Mouse (Mus musculus): ENCODE data around the gene Nsun5. TPM values are rescaled to one million over a fixed set of nuclear protein-coding genes. Genes with fewer than 3 reads are reported as not detected.

Gene Nsun5
- polyA plus RNA-seq, 1 experiment, result 14.2 TPM

- Histone ChIP-seq H3K4me1 (ENCODE audit: control insufficient read depth, insufficient read depth, insufficient read length, low read length) (no peaks in the 10 kb centered on the region; the same call in 1 of the 2 replicates), H3K27ac (ENCODE audit: insufficient read depth, low read depth, low read length) (no peak overlapping the region), H3K27me3 (ENCODE audit: control insufficient read depth, insufficient read depth, low read length) (no peaks in the 10 kb centered on the region), H3K36me3 (ENCODE audit: control insufficient read depth, insufficient read depth, low read length) (peaks cover 30% of the 10 kb centered on the region), H3K4me3 (ENCODE audit: low read depth, low read length) (no peak overlapping the region)
- TF ChIP-seq POLR2A (IDR thresholded peaks at IDR 0.05; ENCODE audit: low read depth, low read length), result no peak
- TF ChIP-seq CTCF (IDR thresholded peaks at IDR 0.05; ENCODE audit: extremely low read depth, insufficient read length, insufficient replicate concordance, low read depth, low read length), result no peak
- WGBS, result 94% methylated on average over 13 of the region's 13 CpGs
Measured at GRCm38 (mm10) chr5:135371195-135371594, 1.4 kb downstream of the Nsun5 start.

GRCm38 (mm10) chr5:135373601-135374000 is 3.8 kb downstream of the Nsun5 start:
- Histone ChIP-seq H3K4me1 (ENCODE audit: control insufficient read depth, insufficient read depth, insufficient read length, low read length) (no peaks in the 10 kb centered on the region; the same call in 1 of the 2 replicates), H3K27ac (ENCODE audit: insufficient read depth, low read depth, low read length) (no peak overlapping the region), H3K36me3 (ENCODE audit: control insufficient read depth, insufficient read depth, low read length) (peaks cover 47% of the 10 kb centered on the region), H3K4me3 (ENCODE audit: low read depth, low read length) (no peak overlapping the region), H3K27me3 (ENCODE audit: control insufficient read depth, insufficient read depth, low read length) (no peaks in the 10 kb centered on the region)
- 96% methylated on average over 5 of the region's 5 CpGs for WGBS
- TF ChIP-seq POLR2A (IDR thresholded peaks at IDR 0.05; ENCODE audit: low read depth, low read length), result no peak

- H3K36me3 ChIP-seq (ENCODE audit: control insufficient read depth, insufficient read depth, low read length), result peaks cover 50% of the 10 kb centered on the region
- 29% methylated on average over 8 of the region's 8 CpGs for WGBS
Measured at GRCm38 (mm10) chr5:135375167-135375566, 5.4 kb downstream of the Nsun5 start.

GRCm38 (mm10) chr5:135376341-135376740 is 6.6 kb downstream of the Nsun5 start:
- Histone ChIP-seq H3K27me3 (ENCODE audit: control insufficient read depth, insufficient read depth, low read length) (no peaks in the 10 kb centered on the region), H3K4me3 (ENCODE audit: low read depth, low read length) (no peak overlapping the region), H3K36me3 (ENCODE audit: control insufficient read depth, insufficient read depth, low read length) (peaks cover 62% of the 10 kb centered on the region), H3K27ac (ENCODE audit: insufficient read depth, low read depth, low read length) (no peak overlapping the region), H3K4me1 (ENCODE audit: control insufficient read depth, insufficient read depth, insufficient read length, low read length) (no peaks in the 10 kb centered on the region)
- no peak for TF ChIP-seq CTCF (IDR thresholded peaks at IDR 0.05; ENCODE audit: extremely low read depth, insufficient read length, insufficient replicate concordance, low read depth, low read length)
- no peak for TF ChIP-seq POLR2A (IDR thresholded peaks at IDR 0.05; ENCODE audit: low read depth, low read length)
- 74% methylated on average over 2 of the region's 2 CpGs for WGBS

More at GRCm38 (mm10) chr5:135375167-135375566, 5.4 kb downstream of the Nsun5 start:
- Histone ChIP-seq H3K4me1 (ENCODE audit: control insufficient read depth, insufficient read depth, insufficient read length, low read length) (no peaks in the 10 kb centered on the region; the same call in 1 of the 2 replicates), H3K27ac (ENCODE audit: insufficient read depth, low read depth, low read length) (no peak overlapping the region), H3K27me3 (ENCODE audit: control insufficient read depth, insufficient read depth, low read length) (no peaks in the 10 kb centered on the region), H3K4me3 (ENCODE audit: low read depth, low read length) (no peak overlapping the region)
- TF ChIP-seq POLR2A (IDR thresholded peaks at IDR 0.05; ENCODE audit: low read depth, low read length) (no peak), CTCF (IDR thresholded peaks at IDR 0.05; ENCODE audit: extremely low read depth, insufficient read length, insufficient replicate concordance, low read depth, low read length) (no peak)

GRCm38 (mm10) chr5:135380681-135381080 is 10.9 kb downstream of the Nsun5 start:
- Histone ChIP-seq H3K4me3 (ENCODE audit: low read depth, low read length) (no peak overlapping the region), H3K4me1 (ENCODE audit: control insufficient read depth, insufficient read depth, insufficient read length, low read length) (no peaks in the 10 kb centered on the region), H3K27me3 (ENCODE audit: control insufficient read depth, insufficient read depth, low read length) (no peaks in the 10 kb centered on the region), H3K27ac (ENCODE audit: insufficient read depth, low read depth, low read length) (no peak overlapping the region), H3K36me3 (ENCODE audit: control insufficient read depth, insufficient read depth, low read length) (peaks cover 77% of the 10 kb centered on the region)
- no peak for TF ChIP-seq POLR2A (IDR thresholded peaks at IDR 0.05; ENCODE audit: low read depth, low read length)
- no peak for TF ChIP-seq CTCF (IDR thresholded peaks at IDR 0.05; ENCODE audit: extremely low read depth, insufficient read length, insufficient replicate concordance, low read depth, low read length)
- WGBS, result 91% methylated on average over 4 of the region's 4 CpGs

GRCm38 (mm10) chr5:135381356-135381925 is 11.7 kb downstream of the Nsun5 start:
- Histone ChIP-seq H3K27ac (ENCODE audit: insufficient read depth, low read depth, low read length) (no peak overlapping the region), H3K36me3 (ENCODE audit: control insufficient read depth, insufficient read depth, low read length) (peaks cover 73% of the 10 kb centered on the region), H3K4me1 (ENCODE audit: control insufficient read depth, insufficient read depth, insufficient read length, low read length) (no peaks in the 10 kb centered on the region), H3K4me3 (ENCODE audit: low read depth, low read length) (no peak overlapping the region), H3K27me3 (ENCODE audit: control insufficient read depth, insufficient read depth, low read length) (no peaks in the 10 kb centered on the region)
- WGBS, result 92% methylated on average over 10 of the region's 10 CpGs
- no peak for TF ChIP-seq POLR2A (IDR thresholded peaks at IDR 0.05; ENCODE audit: low read depth, low read length)
- TF ChIP-seq CTCF (IDR thresholded peaks at IDR 0.05; ENCODE audit: extremely low read depth, insufficient read length, insufficient replicate concordance, low read depth, low read length), result no peak

- 89% methylated on average over 7 of the region's 7 CpGs for WGBS
- Histone ChIP-seq H3K27me3 (ENCODE audit: control insufficient read depth, insufficient read depth, low read length) (no peaks in the 10 kb centered on the region), H3K4me1 (ENCODE audit: control insufficient read depth, insufficient read depth, insufficient read length, low read length) (no peaks in the 10 kb centered on the region), H3K4me3 (ENCODE audit: low read depth, low read length) (no peak overlapping the region), H3K27ac (ENCODE audit: insufficient read depth, low read depth, low read length) (no peak overlapping the region), H3K36me3 (ENCODE audit: control insufficient read depth, insufficient read depth, low read length) (peaks cover 80% of the 10 kb centered on the region)
- TF ChIP-seq POLR2A (IDR thresholded peaks at IDR 0.05; ENCODE audit: low read depth, low read length) (no peak), CTCF (IDR thresholded peaks at IDR 0.05; ENCODE audit: extremely low read depth, insufficient read length, insufficient replicate concordance, low read depth, low read length) (no peak)
Measured at GRCm38 (mm10) chr5:135382746-135383145, 13.0 kb downstream of the Nsun5 start.

Measured in small intestine, adult 2 months (tissue).